Mouse (Mus musculus) CH12.LX (cell line): Measurements from ENCODE around the gene Sdc4. TPM values are rescaled to one million over a fixed set of nuclear protein-coding genes. Genes with fewer than 3 reads are reported as not detected.

Source experiments
- DNase-seq: peaks from one replicate; pipeline ENCODE4 v3.0.0-alpha.2; 2013; ENCODE audit errors: extremely low read depth
- H3K27ac ChIP-seq: 2 replicates; pipeline ENCODE4 v1.5.1; 2012; ENCODE audit warnings: low read depth, mild to moderate bottlenecking, control low read depth, moderate library complexity; ENCODE audit not compliant: insufficient read depth
- H3K27me3 ChIP-seq: replicated peaks from 2 replicates; pipeline ENCODE3; 2012; ENCODE audit warnings: inconsistent platforms
- H3K36me3 ChIP-seq, 2 experiments: replicated peaks in 1 of 2; 2 replicates each; pipeline versions ENCODE3 to v1.6.1; 2012; ENCODE audit warnings: inconsistent platforms in 1 of 2, low read length in 1 of 2, mild to moderate bottlenecking in 1 of 2, mixed read lengths in 1 of 2, moderate library complexity in 1 of 2; ENCODE audit not compliant: control insufficient read depth in 1 of 2, insufficient read depth in 1 of 2
- H3K4me1 ChIP-seq, 2 experiments: 2 replicates each; pipeline ENCODE4 v1.6.1; 2012; ENCODE audit warnings: inconsistent platforms in 1 of 2, moderate library complexity in 1 of 2; ENCODE audit not compliant: insufficient read depth in 2 of 2, control insufficient read depth in 1 of 2
- H3K4me2 ChIP-seq: 2 replicates; pipeline ENCODE4 v1.6.1; 2012; ENCODE audit warnings: low read depth, mild to moderate bottlenecking, control low read depth; ENCODE audit not compliant: poor library complexity, insufficient read depth, severe bottlenecking
- H3K4me3 ChIP-seq, 3 experiments: fragments of 150-350 bp in 1 of 3; sonication (generic) in 1 of 3; replicated peaks in 1 of 3; 2 replicates each; pipeline versions ENCODE3 to v1.5.1; 2011 to 2012; ENCODE audit warnings: low read depth in 2 of 3, low read length in 2 of 3, mild to moderate bottlenecking in 2 of 3, moderate library complexity in 2 of 3, control low read depth in 1 of 3, improper control_type of control experiment in 1 of 3, inconsistent platforms in 1 of 3, mixed read lengths in 1 of 3; ENCODE audit not compliant: poor library complexity in 1 of 3
- H3K79me2 ChIP-seq: replicated peaks from 2 replicates; pipeline ENCODE4 v1.6.1; 2012; ENCODE audit warnings: mild to moderate bottlenecking, moderate library complexity; ENCODE audit not compliant: control insufficient read depth, poor library complexity, insufficient read depth, severe bottlenecking; ENCODE audit errors: extremely low read depth
- H3K9ac ChIP-seq: 2 replicates; pipeline ENCODE4 v1.6.1; 2012; ENCODE audit warnings: low read depth, mild to moderate bottlenecking, control low read depth, moderate library complexity; ENCODE audit not compliant: insufficient read depth
- H3K9me3 ChIP-seq: replicated peaks from 2 replicates; pipeline ENCODE3; 2012; ENCODE audit warnings: low read length, inconsistent platforms, mixed read lengths
- BHLHE40 ChIP-seq: IDR thresholded peaks from 2 replicates; pipeline ENCODE4 v1.6.1; 2011; ENCODE audit warnings: mild to moderate bottlenecking, low read depth, low read length, improper control_type of control experiment
- CHD2 ChIP-seq: IDR thresholded peaks from 2 replicates; pipeline ENCODE4 v1.6.1; 2011; ENCODE audit warnings: low read length, improper control_type of control experiment
- CTCF ChIP-seq, 2 experiments: IDR thresholded peaks in 1 of 2; conservative IDR thresholded peaks in 1 of 2; 2 replicates each; pipeline ENCODE4 v1.5.1; 2011 to 2012; ENCODE audit warnings: low read depth in 2 of 2, low read length in 2 of 2, improper control_type of control experiment in 1 of 2, inconsistent platforms in 1 of 2, mild to moderate bottlenecking in 1 of 2, moderate library complexity in 1 of 2
- E2F4 ChIP-seq: IDR thresholded peaks from 2 replicates; pipeline ENCODE4 v1.6.1; 2011; ENCODE audit warnings: low read depth, low read length, improper control_type of control experiment; ENCODE audit not compliant: insufficient replicate concordance
- ELF1 ChIP-seq: IDR thresholded peaks from 2 replicates; pipeline ENCODE4 v1.6.1; 2014; ENCODE audit warnings: low read depth, mild to moderate bottlenecking, inconsistent platforms, low read length, improper control_type of control experiment
- EP300 ChIP-seq: IDR thresholded peaks from 2 replicates; pipeline ENCODE4 v1.6.1; 2011; ENCODE audit warnings: low read length, improper control_type of control experiment
- ETS1 ChIP-seq: conservative IDR thresholded peaks from 2 replicates; pipeline ENCODE4 v1.6.1; 2012; ENCODE audit warnings: low read depth, mild to moderate bottlenecking, inconsistent platforms, low read length, improper control_type of control experiment, moderate library complexity
- GABPA ChIP-seq: IDR thresholded peaks from 2 replicates; pipeline ENCODE4 v1.6.1; 2012; ENCODE audit warnings: low read depth, low read length, improper control_type of control experiment, inconsistent platforms; ENCODE audit not compliant: insufficient replicate concordance
- JUND ChIP-seq: conservative IDR thresholded peaks from 2 replicates; pipeline ENCODE4 v1.6.1; 2011; ENCODE audit warnings: low read depth, low read length, improper control_type of control experiment
- KAT2A ChIP-seq: IDR thresholded peaks from 2 replicates; pipeline ENCODE4 v1.6.1; 2012; ENCODE audit warnings: low read length, improper control_type of control experiment, inconsistent platforms; ENCODE audit not compliant: insufficient replicate concordance
- MAFK ChIP-seq: IDR thresholded peaks from 2 replicates; pipeline ENCODE4 v1.6.1; 2011; ENCODE audit warnings: low read length, improper control_type of control experiment; ENCODE audit not compliant: insufficient replicate concordance
- MAX ChIP-seq: IDR thresholded peaks from 2 replicates; pipeline ENCODE4 v1.6.1; 2011; ENCODE audit warnings: low read length, improper control_type of control experiment
- MAZ ChIP-seq: IDR thresholded peaks from 2 replicates; pipeline ENCODE4 v1.6.1; 2012; ENCODE audit warnings: low read depth, mild to moderate bottlenecking, inconsistent platforms, low read length, improper control_type of control experiment, moderate library complexity
- MEF2A ChIP-seq: IDR thresholded peaks from 2 replicates; pipeline ENCODE4 v1.6.1; 2014; ENCODE audit warnings: low read depth, mild to moderate bottlenecking, inconsistent platforms, low read length, improper control_type of control experiment, borderline replicate concordance
- MYC ChIP-seq: IDR thresholded peaks from 2 replicates; pipeline ENCODE4 v1.6.1; 2011; ENCODE audit warnings: low read depth, mild to moderate bottlenecking, improper control_type of control experiment, low read length
- NRF1 ChIP-seq: IDR thresholded peaks from 2 replicates; pipeline ENCODE4 v1.6.1; 2014; ENCODE audit warnings: low read depth, mild to moderate bottlenecking, inconsistent platforms, low read length, improper control_type of control experiment, moderate library complexity
- POLR2AphosphoS2 ChIP-seq: IDR thresholded peaks from 2 replicates; pipeline ENCODE4 v1.6.1; 2011; ENCODE audit warnings: low read depth, low read length, improper control_type of control experiment
- RCOR1 ChIP-seq: conservative IDR thresholded peaks from 2 replicates; pipeline ENCODE4 v1.6.1; 2012; ENCODE audit warnings: low read depth, mild to moderate bottlenecking, inconsistent platforms, low read length, improper control_type of control experiment
- TBP ChIP-seq: conservative IDR thresholded peaks from 2 replicates; pipeline ENCODE4 v1.6.1; 2011; ENCODE audit warnings: low read depth, low read length, improper control_type of control experiment
- UBTF ChIP-seq: IDR thresholded peaks from 2 replicates; pipeline ENCODE4 v1.6.1; 2012; ENCODE audit warnings: low read depth, mild to moderate bottlenecking, inconsistent platforms, low read length, improper control_type of control experiment, moderate library complexity
- USF1 ChIP-seq: IDR thresholded peaks from 2 replicates; pipeline ENCODE4 v1.6.1; 2014; ENCODE audit warnings: low read depth, mild to moderate bottlenecking, inconsistent platforms, low read length, improper control_type of control experiment
- USF2 ChIP-seq: conservative IDR thresholded peaks from 2 replicates; pipeline ENCODE4 v1.6.1; 2011; ENCODE audit warnings: low read depth, low read length, improper control_type of control experiment
- ZC3H11A ChIP-seq: IDR thresholded peaks from 2 replicates; pipeline ENCODE4 v1.6.1; 2012; ENCODE audit warnings: low read depth, mild to moderate bottlenecking, inconsistent platforms, low read length, improper control_type of control experiment
- ZKSCAN1 ChIP-seq: IDR thresholded peaks from 2 replicates; pipeline ENCODE4 v1.6.1; 2012; ENCODE audit warnings: low read depth, inconsistent platforms, low read length, improper control_type of control experiment, borderline replicate concordance
- dilution Hi-C: fragments of 300-500 bp; cut with MboI; formaldehyde crosslinking; loops from 2 replicates; pipeline ENCODE4 v1.14.3; 2020; ENCODE audit warnings: low sequenced_read_pairs; ENCODE audit not compliant: extremely low pct_unique_long_range_greater_than_20kb, extremely low pct_ligation_motif_present
- in situ Hi-C: fragments of 300-500 bp; cut with MboI; formaldehyde crosslinking; loops from 3 replicates; pipeline ENCODE4 v1.14.3; 2019; ENCODE audit warnings: low sequenced_read_pairs, low pct_ligation_motif_present, low pct_unique_long_range_greater_than_20kb, mixed read lengths
- polyA plus RNA-seq: library from polyadenylated mRNA; unstranded; fragments of >175 nt; gene quantifications from 2 replicates; pipeline ENCODE4 v1.2.1, GENCODE M21; 2012; ENCODE audit warnings: low read depth; ENCODE audit not compliant: insufficient read length
- total RNA-seq, 2 experiments: library from RNA; depleted of rRNA; stranded (reverse); fragments of 300-350 nt in 1 of 2; fragments of >200 nt in 1 of 2; gene quantifications; 2 replicates each; pipeline ENCODE4 v1.2.3; 2012 to 2014

The Sdc4 gene
- total and polyA plus RNA-seq, 3 experiments = 46.6 to 69.9 (median 59.8) TPM

DNA sequence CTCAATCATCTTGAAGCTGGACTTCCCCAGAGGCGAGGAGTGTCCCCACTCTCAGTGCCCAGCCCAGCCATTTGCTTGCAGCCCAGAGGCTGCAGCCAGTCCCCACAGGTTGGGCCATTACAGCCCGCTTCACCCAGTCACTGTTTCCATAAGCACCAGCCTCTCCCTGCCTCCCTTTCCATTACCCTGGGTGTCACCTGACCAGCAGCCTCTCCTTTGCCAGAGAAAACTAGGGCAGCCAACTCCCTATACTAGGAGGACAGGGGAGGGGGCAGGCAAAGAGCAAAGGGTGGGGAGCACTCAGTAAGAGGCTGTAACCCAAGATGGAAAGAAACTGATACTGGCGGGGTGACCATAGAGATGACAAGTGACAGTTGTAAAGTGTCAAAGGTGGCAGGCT, 6.7 kb downstream of the Sdc4 start:
- Histone ChIP-seq H3K9ac (no peak overlapping the region), H3K36me3 (peaks cover 0 to 48% of the 10 kb centered on the region in 2 experiments), H3K9me3 (no peaks in the 10 kb centered on the region), H3K27ac (no peak overlapping the region), H3K4me2 (0 out of 2 replicates have a peak overlapping the region, but pooled peaks have one; percentile 27), H3K79me2 (peaks cover 61% of the 10 kb centered on the region), H3K27me3 (no peaks in the 10 kb centered on the region), H3K4me3 (no peak overlapping the region), H3K4me1 (peaks cover 31 to 79% of the 10 kb centered on the region in 2 experiments)
- dilution Hi-C loops (no loop called here), in situ Hi-C loops (no loop called here)
- DNase-seq = no peak
- TF ChIP-seq MAFK (no peak), MAZ (0 out of 2 replicates have a peak, but pooled peaks have one; percentile 33), JUND (no peak), GABPA (no peak), EP300 (0 out of 2 replicates have a peak, but pooled peaks have one; percentile 25), ZC3H11A (no peak), BHLHE40 (peak; percentile 61), ETS1 (peak; percentile 60; the same call in 1 of the 2 replicates), ELF1 (no peak)

DNA sequence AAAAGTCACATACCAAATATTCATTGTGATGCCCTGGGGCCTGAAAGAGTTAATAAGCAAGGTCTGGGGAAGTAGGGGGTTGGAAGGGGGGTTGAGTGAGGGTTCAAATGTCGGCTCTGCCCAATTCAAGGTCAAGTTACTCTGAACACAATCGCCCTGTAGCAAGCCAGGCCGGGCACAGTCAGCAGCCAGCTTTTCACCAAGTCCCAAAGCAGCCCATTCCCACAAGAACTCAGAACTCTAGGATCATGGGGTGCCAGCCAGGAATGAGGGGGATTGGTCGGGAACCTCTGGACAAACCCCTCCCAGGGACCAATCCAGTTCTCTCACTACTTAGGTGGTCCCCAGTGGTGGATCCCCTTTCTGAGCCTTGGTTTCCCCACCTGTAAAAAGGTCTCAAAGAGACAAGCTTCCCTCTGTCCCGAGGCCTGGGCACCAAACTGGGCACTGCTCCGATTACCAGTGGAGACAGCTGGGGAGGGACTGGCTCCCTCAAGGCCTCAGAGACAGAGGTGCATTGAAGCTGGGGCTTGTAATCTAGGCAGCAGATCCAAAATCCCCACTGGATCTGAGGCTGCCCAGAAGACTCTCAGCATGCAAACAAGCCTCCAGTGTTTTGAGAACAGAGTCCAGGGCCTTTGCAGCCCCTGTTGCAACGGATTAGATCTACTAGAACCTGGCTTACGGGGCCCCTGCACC, 7.3 kb downstream of the Sdc4 start:
- dilution Hi-C loops = no loop called here
- peaks cover 0 to 53% of the 10 kb centered on the region in 2 experiments for H3K36me3 ChIP-seq
- in situ Hi-C loops = no loop called here
- no peak overlapping the region for H3K9ac ChIP-seq
- H3K27ac ChIP-seq = no peak overlapping the region
- DNase-seq = no peak
- peaks cover 31 to 77% of the 10 kb centered on the region in 2 experiments for H3K4me1 ChIP-seq
- H3K79me2 ChIP-seq = peaks cover 62% of the 10 kb centered on the region
- H3K4me2 ChIP-seq = 0 out of 2 replicates have a peak overlapping the region, but pooled peaks have one; percentile 27
- H3K27me3 ChIP-seq = no peaks in the 10 kb centered on the region
- no peak for TF ChIP-seq USF1
- TF ChIP-seq USF2 = no peak
- no peak for TF ChIP-seq MAZ
- TF ChIP-seq CHD2 = no peak
- no peak for TF ChIP-seq ZKSCAN1
- no peak for TF ChIP-seq TBP
- TF ChIP-seq UBTF = no peak
- TF ChIP-seq MYC = no peak
- no peak for TF ChIP-seq KAT2A
- no peak for TF ChIP-seq CTCF (conservative IDR thresholded peaks at IDR 0.05 in 1 of 2, IDR thresholded peaks at IDR 0.05 in 1 of 2; ENCODE audit: low read depth in 2 of 2, low read length in 2 of 2)
- TF ChIP-seq MAFK = no peak
- TF ChIP-seq BHLHE40 = no peak
- TF ChIP-seq RCOR1 = no peak
- no peak for TF ChIP-seq POLR2AphosphoS2
- no peak for TF ChIP-seq NRF1
- no peak for TF ChIP-seq MAX
- TF ChIP-seq MEF2A = no peak
- TF ChIP-seq E2F4 = no peak
- H3K9me3 ChIP-seq = no peaks in the 10 kb centered on the region
- H3K4me3 ChIP-seq = no peak overlapping the region
